7 mouse cellular contexts compared by ENCODE assay signal in genomic region chr15:85583504-85583903, GRCm38 (mm10). TPM values are rescaled to one million over a fixed set of nuclear protein-coding genes. Genes with fewer than 3 reads are reported as not detected.
DNase-seq lines count a peak whose midpoint lies in the region; ATAC-seq lines count a peak whose summit lies in the region.

No protein-coding gene starts in this region.

- 2% methylated on average over 11 of the region's 11 CpGs for WGBS in embryonic facial prominence, embryonic 14.5 days

- intact Hi-C loops in heart, postnatal 36 days (cut with DNase I), result loop anchor here (1.0 to 5.0 kb wide), 5 partner anchors 106 to 431 kb away; no protein-coding TSS in a partner anchor

- peaks cover 6% of the 10 kb centered on the region; the same call in 1 of the 2 replicates for H3K9me3 ChIP-seq in embryonic facial prominence, embryonic 14.5 days (ENCODE audit: control insufficient read depth, low read length)

- no peak overlapping the region for H3K4me2 ChIP-seq in embryonic facial prominence, embryonic 14.5 days (ENCODE audit: low read depth, low read length)

- no peaks in the 10 kb centered on the region; the same call in 1 of the 2 replicates for H3K4me1 ChIP-seq in embryonic facial prominence, embryonic 14.5 days (ENCODE audit: control insufficient read depth, insufficient read depth, low read length)

- H3K36me3 ChIP-seq in embryonic facial prominence, embryonic 14.5 days (ENCODE audit: control insufficient read depth, insufficient read depth, low read length), result no peaks in the 10 kb centered on the region

- peak; percentile 9 for DNase-seq in MEL-GATA-1-ER (ENCODE audit: extremely low read depth, low read depth)
- DNase-seq in brain, adult 2 months (ENCODE audit: low read depth, low spot score), result peak; percentile 67
- DNase-seq in embryonic facial prominence, embryonic 14.5 days (ENCODE audit: low spot score), result no peak
- peak; percentile 62 to 79 for DNase-seq in heart, postnatal 36 days
- peak; percentile 79 for DNase-seq in layer of hippocampus, adult 11-12 months (ENCODE audit: low spot score)
- peak; percentile 72 to 74 for DNase-seq in lung, postnatal 4 days
- DNase-seq in right cerebral cortex, postnatal 14 days, result peak; percentile 78

- no peak overlapping the region for H3K9ac ChIP-seq in embryonic facial prominence, embryonic 14.5 days (ENCODE audit: low read depth, low read length)

- ATAC-seq in embryonic facial prominence, embryonic 14.5 days (ENCODE audit: low read depth), result peak; percentile 74

- peaks cover 58% of the 10 kb centered on the region for H3K27me3 ChIP-seq in embryonic facial prominence, embryonic 14.5 days (replicated peaks; ENCODE audit: control insufficient read depth, insufficient read depth, low read length)

- no peak overlapping the region for H3K4me3 ChIP-seq in embryonic facial prominence, embryonic 14.5 days (ENCODE audit: low read depth, low read length)

- no peak overlapping the region for H3K27ac ChIP-seq in embryonic facial prominence, embryonic 14.5 days (replicated peaks; ENCODE audit: low read depth, low read length)

RNA-seq across cellular contexts. Expression of gene Wnt7b, which starts 1.2 kb away (rescaled TPM):
- polyA plus RNA-seq in embryonic facial prominence, embryonic 14.5 days (2014; fragmentation: Nextera tagmentation; extraction: Ambion mirVana), result 15.7 and 17.8 TPM in 2 replicates
- total RNA-seq in heart, postnatal 36 days (2021), result under 1 TPM; 0.11 to 0.25 TPM
